ENCODE assay signal across 25 mouse cellular contexts in genomic region chr7:68567452-68568126, GRCm38 (mm10).
DNase-seq lines count a peak whose midpoint lies in the region; ATAC-seq and TF ChIP-seq lines count a peak whose summit lies in the region.
"Had no signal": no experiment of that assay in that cellular context is flagged by ENCODE, and none has a peak within 500 bp of the region (broad histone marks: within the 10 kb centered on the region; RNA-seq: fewer than 3 reads in every experiment).

No protein-coding gene starts in this region.

- H3K9ac ChIP-seq in kidney, embryonic 14.5 days (ENCODE audit: low read depth, low read length), result no peak overlapping the region
- H3K9ac ChIP-seq in kidney, postnatal 0 days (ENCODE audit: low read depth, low read length), result no peak overlapping the region
- H3K9ac ChIP-seq: forebrain, embryonic 13.5 days; heart, embryonic 12.5 days; heart, embryonic 15.5 days; hindbrain, embryonic 13.5 days had no signal

- no peaks in the 10 kb centered on the region for H3K27me3 ChIP-seq in kidney, embryonic 14.5 days (ENCODE audit: control insufficient read depth, insufficient read depth, low read length)
- H3K27me3 ChIP-seq in kidney, postnatal 0 days (ENCODE audit: insufficient read depth, low read length), result no peaks in the 10 kb centered on the region
- H3K27me3 ChIP-seq: forebrain, embryonic 13.5 days; heart, embryonic 12.5 days; heart, embryonic 15.5 days; hindbrain, embryonic 13.5 days had no signal

- H3K4me3 ChIP-seq in kidney, embryonic 14.5 days (ENCODE audit: low read length), result no peak overlapping the region
- H3K4me3 ChIP-seq in kidney, postnatal 0 days (replicated peaks; ENCODE audit: low read depth, low read length), result no peak overlapping the region
- H3K4me3 ChIP-seq: forebrain, embryonic 10.5 days; forebrain, embryonic 13.5 days; heart, embryonic 12.5 days; heart, embryonic 15.5 days; hindbrain, embryonic 10.5 days; hindbrain, embryonic 13.5 days had no signal

- no peak overlapping the region for H3K4me2 ChIP-seq in kidney, embryonic 14.5 days (replicated peaks; ENCODE audit: low read depth, low read length)
- H3K4me2 ChIP-seq in kidney, postnatal 0 days (ENCODE audit: low read length), result no peak overlapping the region
- H3K4me2 ChIP-seq: forebrain, embryonic 13.5 days; heart, embryonic 12.5 days; heart, embryonic 15.5 days; hindbrain, embryonic 13.5 days had no signal

- no peak overlapping the region for H3K27ac ChIP-seq in kidney, embryonic 14.5 days (ENCODE audit: low read depth, low read length)
- no peak overlapping the region; the same call in 1 of the 2 replicates for H3K27ac ChIP-seq in kidney, postnatal 0 days
- H3K27ac ChIP-seq: forebrain, embryonic 10.5 days; forebrain, embryonic 13.5 days; heart, embryonic 15.5 days; hindbrain, embryonic 10.5 days; hindbrain, embryonic 13.5 days had no signal

- no peak for DNase-seq in kidney, adult 9 months
- DNase-seq in kidney, postnatal 0 days (ENCODE audit: low spot score), result peak; percentile 68
- no peak for DNase-seq in kidney, adult 8-10 months
- peak; percentile 11 for DNase-seq in brain, embryonic 14.5 days (ENCODE audit: low read depth)
- DNase-seq in cerebellum, postnatal 4 days (ENCODE audit: low spot score in 2 of 2), result no peak
- DNase-seq: adrenal gland, adult 2 months; adrenal gland, postnatal 14 days; cerebellum, adult 11-12 months; cerebellum, adult 8-10 months; cerebellum, postnatal 10 days; cerebellum, postnatal 36 days; gastrocnemius, postnatal 10 days; gastrocnemius, postnatal 36 days; heart, postnatal 10 days; heart, postnatal 36 days had no signal

- ATAC-seq in kidney, embryonic 14.5 days (ENCODE audit: low FRiP score, low TSS enrichment), result peak; percentile 72
- ATAC-seq in kidney, postnatal 0 days (replicated peaks; ENCODE audit: low FRiP score, low read depth), result peak; percentile 66; the same call in 1 of the 2 replicates
- ATAC-seq: CD4-positive, CD25-positive, alpha-beta regulatory T cell, adult 4 months; forebrain, embryonic 13.5 days; forebrain, embryonic 16.5 days; hindbrain, embryonic 16.5 days had no signal

- TF ChIP-seq CTCF in kidney, postnatal 0 days (IDR thresholded peaks at IDR 0.05; ENCODE audit: low read depth), result no peak
- TF ChIP-seq CTCF in brain, embryonic 14.5 days (IDR thresholded peaks at IDR 0.05; ENCODE audit: borderline replicate concordance, extremely low read depth, insufficient read depth, insufficient read length), result no peak

- peaks cover 3% of the 10 kb centered on the region; the same call in 1 of the 2 replicates for H3K9me3 ChIP-seq in kidney, embryonic 14.5 days (ENCODE audit: control insufficient read depth, low read length)
- no peaks in the 10 kb centered on the region for H3K9me3 ChIP-seq in kidney, postnatal 0 days (replicated peaks; ENCODE audit: low read length)
- H3K9me3 ChIP-seq: forebrain, embryonic 10.5 days; forebrain, embryonic 13.5 days; heart, embryonic 15.5 days; hindbrain, embryonic 10.5 days; hindbrain, embryonic 13.5 days had no signal

- no peaks in the 10 kb centered on the region for H3K36me3 ChIP-seq in kidney, embryonic 14.5 days (ENCODE audit: control insufficient read depth, insufficient read depth, low read length)
- no peaks in the 10 kb centered on the region for H3K36me3 ChIP-seq in kidney, postnatal 0 days (ENCODE audit: insufficient read depth, low read length)
- H3K36me3 ChIP-seq: forebrain, embryonic 10.5 days; heart, embryonic 12.5 days; heart, embryonic 15.5 days; hindbrain, embryonic 10.5 days; hindbrain, embryonic 13.5 days had no signal

- WGBS in kidney, embryonic 14.5 days, result 28% methylated on average over 3 of the region's 3 CpGs
- 16% methylated on average over 3 of the region's 3 CpGs for WGBS in kidney, postnatal 0 days

- no peaks in the 10 kb centered on the region for H3K4me1 ChIP-seq in kidney, embryonic 14.5 days (ENCODE audit: control insufficient read depth, insufficient read depth, low read length)
- H3K4me1 ChIP-seq in kidney, postnatal 0 days (replicated peaks; ENCODE audit: insufficient read depth, low read length), result 0 out of 2 replicates have a peak, but pooled peaks cover 4% of the 10 kb centered on the region

- TF ChIP-seq POLR2A in brain, embryonic 14.5 days (IDR thresholded peaks at IDR 0.05; ENCODE audit: borderline replicate concordance, extremely low read depth, insufficient read depth, insufficient read length, poor library complexity, severe bottlenecking), result no peak

Comparison
In these comparisons a context has a peak if more than half of its experiments do, and no peak if none do; other contexts are left out.
1. DNase-seq: peak in kidney, postnatal 0 days (single experiment) and brain, embryonic 14.5 days (single experiment); none in kidney, adult 9 months (single experiment), kidney, adult 8-10 months (0 of 2) and cerebellum, postnatal 4 days (0 of 2).